Mouse (Mus musculus): ENCODE data around the gene Aak1. TPM values are rescaled to one million over a fixed set of nuclear protein-coding genes. Genes with fewer than 3 reads are reported as not detected.

Gene Aak1
- total and polyA plus RNA-seq, 2 experiments from 2014 or later, result 9.2 to 46.7 TPM

DNA sequence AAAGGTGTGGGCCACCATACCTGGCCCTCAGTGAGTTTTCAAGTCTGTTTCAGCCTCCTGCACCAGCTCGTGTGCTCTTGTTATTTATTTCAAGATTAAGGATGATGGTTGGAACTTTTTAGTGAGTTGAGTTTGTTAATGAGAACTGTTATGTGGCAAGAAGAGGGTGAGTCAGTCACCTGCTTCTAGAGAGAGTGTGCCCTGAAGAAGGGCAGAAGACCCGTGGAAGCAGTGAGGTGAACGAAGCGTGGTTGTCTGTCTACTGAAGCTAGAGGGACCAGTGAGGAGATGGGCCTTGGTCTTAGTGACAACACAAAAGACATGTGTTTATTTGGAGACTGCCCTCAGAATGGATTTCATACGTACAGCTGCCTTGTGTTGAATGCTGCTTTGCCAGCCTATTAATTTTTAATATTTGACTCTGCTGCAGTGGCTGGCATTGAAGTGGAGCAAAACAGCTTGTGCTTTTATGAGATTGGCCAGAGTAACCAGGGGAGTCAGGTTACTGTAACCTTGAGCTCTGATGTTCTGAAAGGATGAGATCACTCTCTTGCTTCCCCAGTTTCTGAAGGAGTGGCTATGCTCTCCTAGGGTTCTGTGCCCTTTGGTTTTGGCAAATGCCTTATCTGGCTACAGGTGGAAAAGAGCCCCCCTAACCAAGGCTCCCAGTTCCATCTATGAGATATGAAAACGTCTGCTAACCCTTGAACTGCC is 36.7 kb downstream of the Aak1 start:
- no peak for TF ChIP-seq CTCF (IDR thresholded peaks at IDR 0.05; ENCODE audit: low read depth)
- no peak for TF ChIP-seq EP300 (IDR thresholded peaks at IDR 0.05; ENCODE audit: low read depth)
- peak; percentile 86 for DNase-seq (ENCODE audit: low spot score)
- peak overlapping the region; percentile 90 for H3K27ac ChIP-seq (ENCODE audit: low read depth)
- peak overlapping the region; percentile 7; the same call in 1 of the 2 replicates for H3K9ac ChIP-seq (replicated peaks; ENCODE audit: low read depth, low read length)
- H3K36me3 ChIP-seq (replicated peaks; ENCODE audit: control insufficient read depth, insufficient read depth, low read length), result peaks cover under 1% of the 10 kb centered on the region; the same call in 1 of the 2 replicates
- H3K4me3 ChIP-seq (ENCODE audit: low read depth, low read length), result no peak overlapping the region
- WGBS, result 38% methylated on average over 6 of the region's 6 CpGs
- H3K9me3 ChIP-seq (replicated peaks; ENCODE audit: control insufficient read depth, low read length), result no peaks in the 10 kb centered on the region
- H3K27me3 ChIP-seq (ENCODE audit: control insufficient read depth, insufficient read depth, low read length), result no peaks in the 10 kb centered on the region
- ATAC-seq (ENCODE audit: insufficient read depth, low read depth), result peak; percentile 87
- H3K4me1 ChIP-seq (ENCODE audit: control insufficient read depth, insufficient read depth), result peaks cover 24% of the 10 kb centered on the region
- H3K4me2 ChIP-seq (ENCODE audit: low read depth, low read length), result no peak overlapping the region

DNA sequence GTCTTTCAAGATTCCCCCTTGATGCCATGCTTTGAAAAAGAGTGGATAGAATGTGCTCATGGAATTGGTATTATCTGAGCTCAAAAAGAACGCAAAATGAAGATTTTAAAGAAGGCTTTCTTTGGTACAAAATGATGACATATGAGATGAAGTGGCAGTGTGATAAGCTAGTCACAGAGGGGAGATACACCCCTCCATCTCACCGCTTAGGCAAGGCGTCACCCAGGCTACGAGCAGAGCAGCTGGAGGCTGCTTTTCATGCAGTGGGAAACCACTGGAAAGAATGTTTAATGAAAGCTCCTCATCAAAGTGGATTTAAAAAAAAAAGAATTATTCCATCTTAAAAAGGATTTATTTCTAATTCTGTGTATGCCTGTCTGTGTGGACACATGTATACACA is 37.5 kb downstream of the Aak1 start:
- H3K36me3 ChIP-seq (replicated peaks; ENCODE audit: control insufficient read depth, insufficient read depth, low read length), result no peaks in the 10 kb centered on the region; the same call in 1 of the 2 replicates
- ATAC-seq (ENCODE audit: insufficient read depth, low read depth) (no peak), DNase-seq (ENCODE audit: low spot score) (no peak)
- WGBS, result 40% methylated on average over 4 of the region's 4 CpGs
- no peaks in the 10 kb centered on the region for H3K27me3 ChIP-seq (ENCODE audit: control insufficient read depth, insufficient read depth, low read length)
- no peak overlapping the region for H3K9ac ChIP-seq (replicated peaks; ENCODE audit: low read depth, low read length)
- H3K4me1 ChIP-seq (ENCODE audit: control insufficient read depth, insufficient read depth), result peaks cover 24% of the 10 kb centered on the region
- no peak for TF ChIP-seq CTCF (IDR thresholded peaks at IDR 0.05; ENCODE audit: low read depth)
- no peak for TF ChIP-seq EP300 (IDR thresholded peaks at IDR 0.05; ENCODE audit: low read depth)
- no peaks in the 10 kb centered on the region for H3K9me3 ChIP-seq (replicated peaks; ENCODE audit: control insufficient read depth, low read length)
- H3K4me3 ChIP-seq (ENCODE audit: low read depth, low read length), result no peak overlapping the region
- H3K4me2 ChIP-seq (ENCODE audit: low read depth, low read length), result no peak overlapping the region
- H3K27ac ChIP-seq (ENCODE audit: low read depth), result peak overlapping the region; percentile 90

DNA sequence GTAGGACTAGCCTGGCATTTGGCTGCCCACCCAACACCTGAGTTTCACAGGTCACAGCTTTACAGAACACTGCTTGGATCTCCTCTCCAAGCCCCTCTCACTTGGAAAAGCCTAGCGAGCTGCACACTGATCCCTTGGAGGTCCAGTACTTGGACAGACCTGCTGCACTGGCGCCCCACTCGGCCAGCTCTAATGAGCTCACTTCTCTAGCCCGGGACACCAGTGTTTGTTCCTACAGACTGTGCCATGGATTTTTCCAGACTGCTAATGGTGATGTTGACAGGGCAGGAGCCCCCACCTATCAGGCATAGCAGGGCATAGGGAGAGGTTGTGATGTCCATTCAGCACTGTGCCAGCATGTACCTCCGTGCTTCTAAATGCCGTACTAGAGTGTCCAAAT is 48.2 kb downstream of the Aak1 start:
- H3K9ac ChIP-seq (replicated peaks; ENCODE audit: low read depth, low read length), result no peak overlapping the region
- H3K27ac ChIP-seq (ENCODE audit: low read depth), result no peak overlapping the region
- WGBS, result 85% methylated on average over 6 of the region's 6 CpGs
- no peaks in the 10 kb centered on the region for H3K27me3 ChIP-seq (ENCODE audit: control insufficient read depth, insufficient read depth, low read length)
- no peaks in the 10 kb centered on the region; the same call in 1 of the 2 replicates for H3K36me3 ChIP-seq (replicated peaks; ENCODE audit: control insufficient read depth, insufficient read depth, low read length)
- no peaks in the 10 kb centered on the region for H3K4me1 ChIP-seq (ENCODE audit: control insufficient read depth, insufficient read depth)
- H3K9me3 ChIP-seq (replicated peaks; ENCODE audit: control insufficient read depth, low read length), result no peaks in the 10 kb centered on the region
- no peak for ATAC-seq (ENCODE audit: insufficient read depth, low read depth)
- DNase-seq (ENCODE audit: low spot score), result no peak
- H3K4me3 ChIP-seq (ENCODE audit: low read depth, low read length), result no peak overlapping the region
- H3K4me2 ChIP-seq (ENCODE audit: low read depth, low read length), result no peak overlapping the region
- TF ChIP-seq EP300 (IDR thresholded peaks at IDR 0.05; ENCODE audit: low read depth) (no peak), CTCF (IDR thresholded peaks at IDR 0.05; ENCODE audit: low read depth) (no peak)

DNA sequence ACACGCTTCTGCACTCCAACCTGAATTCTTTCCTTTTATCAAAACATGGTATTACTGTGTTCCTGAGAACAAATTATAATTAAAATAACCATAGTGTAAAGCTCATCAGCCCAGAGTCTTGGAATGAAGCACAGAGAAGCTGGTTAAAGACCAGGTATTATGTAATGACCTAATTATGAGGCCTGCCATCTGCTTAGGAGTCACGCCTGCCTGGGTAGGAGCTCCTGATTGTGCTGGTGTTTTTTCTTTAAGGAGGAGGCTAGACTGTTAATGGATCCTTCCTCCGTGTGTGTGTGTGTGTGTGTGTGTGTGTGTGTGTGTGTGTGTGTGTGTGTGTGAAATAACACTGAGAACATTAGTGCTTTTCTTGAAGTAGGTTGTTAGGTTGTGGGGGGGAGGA is 49.7 kb downstream of the Aak1 start:
- no peaks in the 10 kb centered on the region for H3K9me3 ChIP-seq (replicated peaks; ENCODE audit: control insufficient read depth, low read length)
- ATAC-seq (ENCODE audit: insufficient read depth, low read depth), result no peak
- TF ChIP-seq EP300 (IDR thresholded peaks at IDR 0.05; ENCODE audit: low read depth) (no peak), CTCF (IDR thresholded peaks at IDR 0.05; ENCODE audit: low read depth) (no peak)

DNA sequence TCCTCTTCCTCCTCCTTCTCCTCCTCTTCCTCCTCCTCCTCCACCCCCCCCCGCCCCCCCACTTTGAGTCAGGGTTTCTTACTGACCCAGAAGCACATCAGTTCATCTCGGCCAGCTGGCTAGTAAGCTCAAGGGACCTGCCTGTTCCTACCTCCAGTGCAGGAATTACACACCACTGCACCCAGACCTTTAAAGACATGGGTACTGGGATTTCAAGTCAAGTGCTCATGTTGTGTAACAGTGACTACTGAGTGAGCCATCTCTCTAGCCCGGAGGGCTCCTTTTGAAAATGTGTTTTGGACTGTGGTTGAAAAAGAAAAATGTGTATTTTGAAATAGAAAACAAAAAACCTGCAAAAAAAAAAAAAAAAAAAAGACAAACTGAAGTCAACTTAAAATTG is 50.6 kb downstream of the Aak1 start:
- WGBS, result 70% methylated on average over 2 of the region's 3 CpGs
- no peak overlapping the region for H3K4me3 ChIP-seq (ENCODE audit: low read depth, low read length)
- H3K9ac ChIP-seq (replicated peaks; ENCODE audit: low read depth, low read length), result no peak overlapping the region
- H3K4me2 ChIP-seq (ENCODE audit: low read depth, low read length), result no peak overlapping the region
- H3K27me3 ChIP-seq (ENCODE audit: control insufficient read depth, insufficient read depth, low read length), result no peaks in the 10 kb centered on the region
- no peaks in the 10 kb centered on the region for H3K4me1 ChIP-seq (ENCODE audit: control insufficient read depth, insufficient read depth)
- H3K36me3 ChIP-seq (replicated peaks; ENCODE audit: control insufficient read depth, insufficient read depth, low read length), result no peaks in the 10 kb centered on the region
- no peak overlapping the region for H3K27ac ChIP-seq (ENCODE audit: low read depth)
- TF ChIP-seq EP300 (IDR thresholded peaks at IDR 0.05; ENCODE audit: low read depth), result no peak
- TF ChIP-seq CTCF (IDR thresholded peaks at IDR 0.05; ENCODE audit: low read depth), result no peak
- ATAC-seq (ENCODE audit: insufficient read depth, low read depth), result no peak
- H3K9me3 ChIP-seq (replicated peaks; ENCODE audit: control insufficient read depth, low read length), result no peaks in the 10 kb centered on the region
- no peak for DNase-seq (ENCODE audit: low spot score)

More for the DNA sequence above, 49.7 kb downstream of the Aak1 start:
- 68% methylated on average over 3 of the region's 3 CpGs for WGBS
- Histone ChIP-seq H3K36me3 (replicated peaks; ENCODE audit: control insufficient read depth, insufficient read depth, low read length) (no peaks in the 10 kb centered on the region), H3K4me2 (ENCODE audit: low read depth, low read length) (no peak overlapping the region), H3K4me1 (ENCODE audit: control insufficient read depth, insufficient read depth) (no peaks in the 10 kb centered on the region), H3K9ac (replicated peaks; ENCODE audit: low read depth, low read length) (no peak overlapping the region), H3K27ac (ENCODE audit: low read depth) (no peak overlapping the region), H3K4me3 (ENCODE audit: low read depth, low read length) (no peak overlapping the region), H3K27me3 (ENCODE audit: control insufficient read depth, insufficient read depth, low read length) (no peaks in the 10 kb centered on the region)
- no peak for DNase-seq (ENCODE audit: low spot score)

DNA sequence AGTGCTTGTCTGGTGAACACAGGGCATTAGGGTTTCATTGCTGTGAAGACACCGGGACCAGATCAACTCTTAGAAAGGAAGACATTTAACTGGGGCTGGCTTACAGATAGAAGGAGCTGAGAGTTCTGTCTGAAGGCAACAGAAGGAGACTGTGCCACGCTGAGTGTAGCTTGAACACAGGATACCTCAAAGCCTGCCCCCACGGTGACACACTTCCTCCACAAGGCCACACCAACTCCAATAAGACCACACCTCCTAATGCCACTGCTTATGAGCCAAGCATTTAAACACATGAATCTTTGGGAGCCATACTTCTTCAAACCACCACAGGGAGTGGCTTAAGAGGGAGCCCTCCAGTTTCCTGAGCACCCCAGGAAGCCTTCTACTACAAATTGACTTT is 51.2 kb downstream of the Aak1 start:
- 86% methylated on average over 3 of the region's 3 CpGs for WGBS
- Histone ChIP-seq H3K4me1 (ENCODE audit: control insufficient read depth, insufficient read depth) (no peaks in the 10 kb centered on the region), H3K27ac (ENCODE audit: low read depth) (no peak overlapping the region), H3K36me3 (replicated peaks; ENCODE audit: control insufficient read depth, insufficient read depth, low read length) (no peaks in the 10 kb centered on the region), H3K4me2 (ENCODE audit: low read depth, low read length) (no peak overlapping the region), H3K9ac (replicated peaks; ENCODE audit: low read depth, low read length) (no peak overlapping the region), H3K4me3 (ENCODE audit: low read depth, low read length) (no peak overlapping the region), H3K27me3 (ENCODE audit: control insufficient read depth, insufficient read depth, low read length) (no peaks in the 10 kb centered on the region), H3K9me3 (replicated peaks; ENCODE audit: control insufficient read depth, low read length) (no peaks in the 10 kb centered on the region)
- TF ChIP-seq CTCF (IDR thresholded peaks at IDR 0.05; ENCODE audit: low read depth) (no peak), EP300 (IDR thresholded peaks at IDR 0.05; ENCODE audit: low read depth) (no peak)
- DNase-seq (ENCODE audit: low spot score) (no peak), ATAC-seq (ENCODE audit: insufficient read depth, low read depth) (no peak)
